Mouse (Mus musculus): ENCODE measurements at regions not wholly inside any gene's neighbourhood (a gene's known extent, or its start where the extent isn't known, plus 50 kb on each side); places are given as distances from the start of the nearest gene placed in this dataset.

GRCm38 (mm10) chr10:119135489-119135924 lies 104.3 kb downstream of the Cand1 start:
- no peak for TF ChIP-seq MAX (IDR thresholded peaks at IDR 0.05)
- no peak for TF ChIP-seq CTCF (IDR thresholded peaks at IDR 0.05; ENCODE audit: control insufficient read depth, insufficient read depth, insufficient read length)

All from C2C12 (cell line).